Mouse (Mus musculus) kidney, adult 2 months (tissue): ENCODE results near the gene 4930444G20Rik. TPM values are rescaled to one million over a fixed set of nuclear protein-coding genes. Genes with fewer than 3 reads are reported as not detected.
"Not testable (repeated sequence)": the region's sequence is repeated elsewhere in the genome, so short reads cannot be mapped to it uniquely, and the experiment has no call there.

Source experiments
- DNase-seq: peaks from one replicate; pipeline ENCODE4 v3.0.0; 2021
- H3K27ac ChIP-seq: fragments of 200-500 bp; 2 replicates; pipeline ENCODE4 v1.5.1; 2012; ENCODE audit warnings: low read depth, low read length, control low read depth, inconsistent platforms; ENCODE audit not compliant: insufficient read depth
- H3K27me3 ChIP-seq: fragments of 200-500 bp; replicated peaks from 2 replicates; pipeline ENCODE4 v1.6.1; 2012; ENCODE audit warnings: mild to moderate bottlenecking, moderate library complexity, low read length, inconsistent platforms; ENCODE audit not compliant: control insufficient read depth, insufficient read depth
- H3K36me3 ChIP-seq: fragments of 200-500 bp; 2 replicates; pipeline ENCODE4 v1.6.1; 2012; ENCODE audit warnings: mild to moderate bottlenecking, moderate library complexity, low read length, inconsistent platforms; ENCODE audit not compliant: control insufficient read depth, insufficient read depth
- H3K4me1 ChIP-seq: fragments of 200-500 bp; 2 replicates; pipeline ENCODE4 v1.6.1; 2011; ENCODE audit warnings: low read length; ENCODE audit not compliant: control insufficient read depth, insufficient read depth
- H3K4me3 ChIP-seq: fragments of 200-500 bp; 2 replicates; pipeline ENCODE4 v1.5.1; 2011; ENCODE audit warnings: mild to moderate bottlenecking, low read depth, low read length, control low read depth; ENCODE audit not compliant: insufficient read depth
- CTCF ChIP-seq: fragments of 200-500 bp; conservative IDR thresholded peaks from 2 replicates; pipeline ENCODE4 v1.5.1; 2011; ENCODE audit warnings: low read depth, mild to moderate bottlenecking, control low read depth, low read length, moderate library complexity, mixed read lengths; ENCODE audit not compliant: insufficient read depth, insufficient read length
- POLR2A ChIP-seq: fragments of 200-500 bp; IDR thresholded peaks from one replicate; pipeline ENCODE4 v1.6.1; 2011; ENCODE audit warnings: low read depth, low read length, control low read depth
- WGBS: fragments of 180-500 bp; shearing (Covaris S2); methylation state at CpG from one replicate; pipeline ENCODE4 v1.1.7; 2018; 5-methylcytosine and 5-hydroxymethylcytosine counted together
- polyA plus RNA-seq: library from polyadenylated mRNA; depleted of rRNA; stranded (reverse); fragments of >200 nt; gene quantifications from 2 replicates; pipeline ENCODE4 v1.2.3, GENCODE M21; 2012; rRNA removed

The 4930444G20Rik gene
- not detected in 2 replicates for polyA plus RNA-seq

DNA sequence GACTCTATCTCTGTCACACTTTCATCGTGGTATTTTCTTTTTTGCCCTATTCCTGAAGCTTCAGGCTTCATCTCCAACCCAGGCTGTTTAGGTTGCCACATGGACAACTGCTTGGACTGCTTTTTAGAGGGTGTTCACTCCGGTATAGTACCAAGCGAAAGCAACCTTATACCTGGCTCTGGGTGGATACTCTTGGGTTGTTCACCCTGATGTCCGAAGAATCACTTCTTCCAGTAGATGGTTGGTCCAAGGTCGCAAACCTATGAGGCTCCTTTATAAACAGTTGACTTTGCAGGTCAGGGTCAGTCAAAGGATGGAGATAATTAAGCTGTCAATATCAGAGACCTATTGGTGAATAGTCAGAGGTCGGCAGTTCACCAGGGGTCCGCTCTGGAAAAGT, at the start of gene 4930444G20Rik:
TSS of gene 4930444G20Rik (minus strand) at position 101 of the 400 bp plus-strand sequence.
- 92% methylated on average over 7 of the region's 7 CpGs for WGBS
- H3K27me3 ChIP-seq, H3K4me3 ChIP-seq, H3K36me3 ChIP-seq, H3K27ac ChIP-seq, DNase-seq, H3K4me1 ChIP-seq: not testable (repeated sequence)

DNA sequence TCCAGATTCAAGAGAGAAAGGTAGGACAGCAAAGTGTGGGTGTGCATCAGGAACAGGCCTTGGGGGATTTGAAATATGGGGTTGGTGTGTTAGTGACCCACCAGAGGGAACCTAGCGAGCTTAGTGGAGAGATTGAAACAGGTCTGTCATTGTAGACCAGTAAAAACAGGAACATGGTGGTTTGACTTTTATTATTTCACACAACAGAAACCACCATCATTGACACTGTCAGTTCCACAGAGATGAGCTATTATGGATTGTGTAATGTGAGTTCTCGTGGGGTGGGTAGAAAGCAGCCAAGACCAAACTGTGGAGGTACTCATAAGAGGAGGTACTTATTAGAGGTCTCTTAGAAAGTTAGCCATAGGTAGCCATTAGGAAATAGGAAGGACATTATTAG, 6.7 kb upstream of the 4930444G20Rik start:
- H3K27me3 ChIP-seq: no peaks in the 10 kb centered on the region
- no peak overlapping the region for H3K4me3 ChIP-seq
- no peak for DNase-seq
- H3K27ac ChIP-seq: no peak overlapping the region
- no peak for TF ChIP-seq CTCF
- no peak for TF ChIP-seq POLR2A
- H3K4me1 ChIP-seq: no peaks in the 10 kb centered on the region
- 89% methylated on average over 2 of the region's 2 CpGs for WGBS
- H3K36me3 ChIP-seq: no peaks in the 10 kb centered on the region

- peak; percentile 19 for DNase-seq
- Histone ChIP-seq H3K27ac (no peak overlapping the region), H3K27me3 (no peaks in the 10 kb centered on the region), H3K36me3 (no peaks in the 10 kb centered on the region), H3K4me1 (no peaks in the 10 kb centered on the region), H3K4me3 (no peak overlapping the region)
- 62% methylated on average over 2 of the region's 2 CpGs for WGBS
- TF ChIP-seq POLR2A (no peak), CTCF (peak; percentile 42; the same call in 1 of the 2 replicates)
These were observed 4.9 kb upstream of the 4930444G20Rik start for GRCm38 (mm10) chr10:22072739-22073138.

DNA sequence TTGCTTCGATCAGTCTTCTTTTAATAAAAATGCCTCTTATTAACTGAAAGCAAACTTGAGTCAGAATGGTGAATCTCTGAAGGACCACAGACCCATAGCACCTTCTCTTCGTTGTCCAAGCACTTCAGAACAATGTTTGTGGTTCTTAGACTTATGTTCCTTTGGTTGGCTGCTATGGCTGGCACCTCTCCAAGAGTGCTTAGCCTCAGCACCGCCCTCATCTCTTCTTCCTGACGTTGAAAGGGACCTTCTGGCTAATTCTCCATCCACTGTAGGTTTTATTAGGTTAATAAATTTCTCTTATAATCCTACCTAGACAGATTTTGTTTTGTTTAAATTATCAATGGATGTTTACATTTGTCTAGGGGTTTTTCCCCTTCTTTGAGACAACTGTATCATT, 2.7 kb upstream of the 4930444G20Rik start:
- no peak for TF ChIP-seq CTCF
- no peak for TF ChIP-seq POLR2A
- 41% methylated on average over 4 of the region's 4 CpGs for WGBS
- H3K27ac ChIP-seq: no peak overlapping the region

DNA sequence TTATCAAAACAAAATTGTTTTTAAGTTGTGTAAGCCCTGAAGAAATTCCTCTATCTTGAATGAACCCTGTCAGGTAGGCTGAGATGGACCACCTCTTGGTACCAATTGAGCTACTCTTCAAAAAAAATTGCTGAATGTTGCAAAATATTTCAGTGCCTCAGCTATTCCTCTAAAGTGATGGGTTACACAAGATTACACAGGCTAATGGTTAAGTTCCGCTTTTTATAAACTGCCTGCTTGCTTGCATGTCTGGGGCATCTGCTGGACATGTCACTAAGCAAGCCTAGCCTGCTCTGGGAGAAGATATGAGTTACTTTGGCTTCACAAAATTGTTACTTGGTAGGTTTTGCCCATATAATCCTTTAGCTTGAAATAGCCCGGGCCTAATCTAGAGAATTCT, 2.3 kb upstream of the 4930444G20Rik start:
- H3K4me3 ChIP-seq: no peak overlapping the region
- WGBS: 89% methylated on average over 2 of the region's 2 CpGs
- TF ChIP-seq CTCF (no peak), POLR2A (no peak)
- DNase-seq: no peak
- no peak overlapping the region for H3K27ac ChIP-seq
- no peaks in the 10 kb centered on the region for H3K4me1 ChIP-seq
- no peaks in the 10 kb centered on the region for H3K27me3 ChIP-seq
- H3K36me3 ChIP-seq: no peaks in the 10 kb centered on the region

More for the DNA sequence above, 2.7 kb upstream of the 4930444G20Rik start:
- Histone ChIP-seq H3K4me1 (no peaks in the 10 kb centered on the region), H3K36me3 (no peaks in the 10 kb centered on the region), H3K27me3 (no peaks in the 10 kb centered on the region), H3K4me3 (no peak overlapping the region)
- no peak for DNase-seq

DNA sequence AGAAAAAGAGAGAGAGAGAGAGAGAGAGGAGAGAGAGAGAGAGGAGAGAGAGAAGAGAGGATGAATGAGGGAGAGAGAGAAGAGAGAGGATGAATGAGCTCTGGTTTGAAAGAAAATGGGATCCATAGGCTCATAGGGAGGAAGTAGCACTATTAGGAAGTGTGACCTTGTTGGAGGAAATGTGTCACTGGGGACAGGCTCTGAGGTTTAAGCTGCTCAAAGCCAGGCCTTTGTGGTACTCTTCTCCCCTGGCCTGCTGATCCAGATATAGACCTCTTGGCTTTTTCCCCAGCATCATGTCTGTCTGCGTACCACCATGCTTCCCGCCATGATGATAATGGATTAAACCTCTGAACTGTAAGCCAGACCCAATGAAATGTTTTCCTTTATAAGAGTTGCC, 8.5 kb downstream of the 4930444G20Rik start:
- H3K4me1 ChIP-seq: no peaks in the 10 kb centered on the region
- no peak overlapping the region for H3K4me3 ChIP-seq
- no peak for DNase-seq
- WGBS: 81% methylated on average over 2 of the region's 2 CpGs
- H3K27me3 ChIP-seq: no peaks in the 10 kb centered on the region
- no peak for TF ChIP-seq POLR2A
- no peak for TF ChIP-seq CTCF
- no peaks in the 10 kb centered on the region for H3K36me3 ChIP-seq
- no peak overlapping the region for H3K27ac ChIP-seq

GRCm38 (mm10) chr10:22059026-22059325, 8.9 kb downstream of the 4930444G20Rik start:
- H3K27me3 ChIP-seq: no peaks in the 10 kb centered on the region
- no peak for DNase-seq
- TF ChIP-seq POLR2A (no peak), CTCF (no peak)
- WGBS: 13% methylated on average over 12 of the region's 12 CpGs
- no peak overlapping the region for H3K27ac ChIP-seq
- H3K4me1 ChIP-seq: no peaks in the 10 kb centered on the region
- H3K4me3 ChIP-seq: peak overlapping the region; percentile 55
- no peaks in the 10 kb centered on the region for H3K36me3 ChIP-seq

DNA sequence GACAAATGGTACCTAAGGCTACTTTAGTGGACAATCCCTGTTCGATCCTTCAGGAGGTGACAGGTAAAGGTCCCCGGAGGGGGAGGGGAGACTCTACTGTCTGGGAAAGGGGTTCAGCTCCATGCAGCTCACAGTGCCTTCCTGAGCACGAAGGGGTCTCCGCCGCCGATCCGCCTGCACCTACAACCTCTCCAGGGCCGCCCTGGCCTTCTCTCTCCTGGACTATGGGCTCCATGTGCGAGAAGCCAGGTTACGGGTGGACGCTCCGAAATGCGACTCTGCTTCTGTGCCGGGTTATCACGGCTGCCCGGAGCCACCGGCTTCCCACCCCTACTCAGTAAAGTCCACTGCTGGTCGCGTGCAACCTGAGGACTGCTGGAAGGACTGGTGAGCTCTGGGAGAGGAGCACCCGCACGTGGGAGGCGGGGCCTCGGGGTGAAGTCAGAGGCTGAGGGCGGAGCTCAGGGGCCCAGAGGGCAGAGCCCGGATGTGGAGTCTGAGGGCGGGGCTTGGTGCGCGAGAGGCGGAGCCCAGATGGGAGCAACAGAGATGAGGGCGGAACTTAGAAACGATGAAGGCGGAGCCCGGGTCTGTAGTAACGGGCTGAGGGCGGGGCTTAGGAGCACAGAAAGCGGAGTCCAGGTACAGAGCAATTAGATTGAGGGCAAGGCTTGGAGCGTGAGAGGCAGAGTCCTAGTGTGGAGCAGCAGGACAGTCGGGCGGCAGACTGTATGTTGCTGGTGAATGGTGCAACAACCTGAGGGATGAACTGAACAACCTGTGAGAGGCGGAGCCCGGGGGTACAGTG, 9.5 kb downstream of the 4930444G20Rik start:
- TF ChIP-seq CTCF (no peak), POLR2A (no peak)
- WGBS: 9% methylated on average over 41 of the region's 41 CpGs
- Histone ChIP-seq H3K4me3 (peak overlapping the region; percentile 55), H3K36me3 (no peaks in the 10 kb centered on the region), H3K4me1 (no peaks in the 10 kb centered on the region), H3K27ac (no peak overlapping the region), H3K27me3 (no peaks in the 10 kb centered on the region)
- peak; percentile 97 for DNase-seq
